Mouse (Mus musculus) bone marrow macrophage, adult 2 months (primary cell): Measurements from ENCODE around the gene Arhgap6.

Source experiments
- CTCF ChIP-seq: IDR thresholded peaks from 2 replicates; pipeline ENCODE4 v1.5.1; 2012; ENCODE audit warnings: low read depth, mild to moderate bottlenecking, low read length, moderate library complexity
- POLR2A ChIP-seq: IDR thresholded peaks from 2 replicates; pipeline ENCODE4 v1.6.1; 2012; ENCODE audit warnings: mild to moderate bottlenecking, low read depth, low read length, borderline replicate concordance

DNA sequence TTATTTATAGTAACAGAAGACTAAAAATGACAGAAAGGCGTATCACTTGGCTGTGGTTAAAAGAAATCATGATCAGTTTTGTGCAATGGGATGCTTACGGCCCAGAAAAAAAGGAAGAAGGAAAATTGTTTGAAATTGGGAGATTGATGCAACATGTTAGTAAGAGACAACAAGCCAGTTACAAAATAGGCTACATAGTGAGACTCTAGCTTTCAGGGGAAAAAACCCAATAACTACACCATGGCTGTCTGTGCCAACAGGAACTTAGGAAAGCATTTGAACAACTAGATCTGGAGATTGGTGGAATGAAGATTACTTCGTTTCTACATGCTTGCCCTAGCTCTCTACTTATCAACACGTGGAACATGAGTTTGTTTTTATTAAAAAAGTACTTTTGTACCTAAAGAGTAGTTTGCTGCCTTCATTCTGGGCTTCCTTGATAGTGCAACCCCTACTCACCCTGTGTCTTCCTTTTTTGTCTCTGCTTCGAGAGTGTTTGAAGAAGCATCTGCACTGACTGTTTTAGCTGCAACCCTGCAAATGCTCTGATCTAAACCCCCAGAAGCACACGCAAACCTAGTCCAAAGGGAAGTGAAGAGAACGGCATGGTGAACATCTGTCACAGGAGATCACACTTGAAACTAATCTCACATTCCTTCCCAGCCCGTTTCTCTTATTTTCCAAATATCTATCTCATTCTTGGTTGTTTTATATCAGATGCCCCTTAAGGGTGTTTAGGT lies 468.7 kb downstream of the Arhgap6 start:
- no peak for TF ChIP-seq CTCF
- TF ChIP-seq POLR2A, result no peak
